Mouse (Mus musculus) retina, embryonic 14.5 days (tissue): Measurements from ENCODE around the gene Prkx.

Experiments used
- DNase-seq: peaks from one replicate; pipeline ENCODE4 v3.0.0-alpha.2; 2015; ENCODE audit warnings: low spot score

The Prkx gene

GRCm38 (mm10) chrX:77796238-77796835 lies at the start of gene Prkx:
TSS of gene Prkx (minus strand) at chrX:77796278.
- peak; percentile 58 for DNase-seq

DNA sequence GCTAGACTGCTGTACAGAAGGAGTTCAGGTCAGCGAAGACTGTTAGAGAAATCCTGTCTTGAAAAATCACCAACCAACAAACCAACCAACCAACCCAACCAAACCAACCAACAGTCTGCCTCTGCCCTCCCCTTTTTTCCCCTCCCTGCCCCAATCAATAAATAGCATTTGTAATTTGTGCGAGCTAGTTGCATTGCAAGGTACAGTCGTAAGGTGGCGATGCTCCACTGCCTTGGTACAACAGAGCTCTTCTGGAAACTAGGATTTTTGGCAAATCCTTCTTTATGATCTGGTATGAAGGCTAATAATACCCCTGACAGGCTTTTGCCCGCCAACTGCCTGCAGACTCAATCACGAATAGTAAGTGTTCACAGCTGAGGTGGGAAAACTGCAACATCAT lies 16.0 kb upstream of the Prkx start:
- peak; percentile 4 for DNase-seq

- DNase-seq, result peak; percentile 72
Measured at GRCm38 (mm10) chrX:77810608-77811206, 14.6 kb upstream of the Prkx start.

DNA sequence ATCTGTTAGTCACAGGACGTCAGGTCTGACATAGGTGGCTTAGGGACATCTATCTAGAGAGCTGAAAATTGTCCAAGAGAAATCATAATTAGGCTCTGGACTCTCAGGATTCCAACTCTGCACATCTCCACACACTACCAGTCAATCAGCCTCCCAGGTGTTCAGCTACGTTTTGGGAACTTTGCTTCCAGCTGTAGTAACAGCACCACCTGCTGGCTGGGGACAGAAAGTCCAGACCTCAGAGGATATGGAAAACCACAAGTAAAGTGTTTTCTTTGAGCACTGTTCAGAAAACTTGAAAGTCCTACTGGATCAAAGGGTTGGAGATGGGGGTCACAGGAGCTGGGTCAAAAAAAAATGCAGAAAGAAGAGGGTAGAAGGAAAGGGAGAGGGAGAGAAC lies 12.5 kb upstream of the Prkx start:
- DNase-seq, result peak; percentile 57

DNA sequence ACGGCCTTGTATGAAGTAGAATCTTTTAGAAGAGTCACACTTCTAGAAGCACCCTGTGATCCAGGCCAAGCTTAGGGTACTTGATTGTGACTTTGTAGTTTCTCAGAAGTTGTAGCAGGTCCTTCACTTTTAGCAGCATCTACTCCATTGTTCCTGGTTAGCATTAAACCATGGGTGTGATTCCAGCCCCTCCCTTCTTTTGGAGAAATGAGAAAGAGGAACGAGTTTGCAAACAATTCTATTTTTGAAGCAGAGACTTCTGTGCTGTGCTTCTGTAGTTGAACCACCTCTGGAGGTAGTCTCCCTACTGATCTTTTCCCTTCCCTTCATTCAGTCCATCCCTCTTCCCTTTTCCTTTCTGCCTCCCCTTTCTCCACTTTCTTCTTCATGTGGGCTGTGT lies 6.2 kb upstream of the Prkx start:
- no peak for DNase-seq

DNA sequence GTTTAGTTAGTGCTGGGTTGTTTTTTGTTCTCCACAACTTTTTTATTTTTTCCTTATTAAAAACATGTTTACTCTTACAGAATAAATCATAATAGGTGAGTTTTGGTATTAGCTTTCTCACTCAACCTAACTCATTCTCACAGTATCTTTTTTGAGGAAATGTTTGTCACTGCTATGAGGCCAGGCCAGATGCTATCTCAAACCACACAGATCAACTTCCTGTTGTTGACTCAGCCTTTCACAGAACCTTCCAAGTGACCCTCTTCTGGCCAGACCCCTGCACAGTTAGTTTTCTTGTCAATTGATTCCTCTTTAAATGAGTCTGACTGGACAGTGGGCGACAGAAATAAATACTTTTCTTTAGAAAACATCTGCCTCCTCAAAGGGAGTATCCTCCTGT lies 5.5 kb upstream of the Prkx start:
- no peak for DNase-seq

DNA sequence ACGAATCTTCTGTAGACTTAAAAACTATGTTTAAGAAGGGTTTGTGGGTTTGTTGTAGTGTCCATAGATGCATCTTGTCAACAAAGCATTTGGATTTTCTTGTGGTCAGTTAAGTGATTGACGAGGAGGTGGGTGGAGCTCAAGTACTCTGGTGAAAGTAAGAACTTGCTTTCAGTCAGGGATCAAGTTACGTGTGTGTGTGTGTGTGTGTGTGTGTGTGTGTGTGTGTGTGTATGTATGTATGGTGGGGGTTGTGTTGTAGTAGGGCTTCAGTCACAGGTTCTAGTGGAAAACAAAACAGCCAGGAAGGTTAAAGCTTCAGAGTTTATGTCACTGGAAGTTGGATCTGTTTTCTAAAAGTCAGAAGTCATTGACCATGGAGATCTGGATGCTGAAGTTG lies 3.5 kb upstream of the Prkx start:
- DNase-seq, result no peak

DNA sequence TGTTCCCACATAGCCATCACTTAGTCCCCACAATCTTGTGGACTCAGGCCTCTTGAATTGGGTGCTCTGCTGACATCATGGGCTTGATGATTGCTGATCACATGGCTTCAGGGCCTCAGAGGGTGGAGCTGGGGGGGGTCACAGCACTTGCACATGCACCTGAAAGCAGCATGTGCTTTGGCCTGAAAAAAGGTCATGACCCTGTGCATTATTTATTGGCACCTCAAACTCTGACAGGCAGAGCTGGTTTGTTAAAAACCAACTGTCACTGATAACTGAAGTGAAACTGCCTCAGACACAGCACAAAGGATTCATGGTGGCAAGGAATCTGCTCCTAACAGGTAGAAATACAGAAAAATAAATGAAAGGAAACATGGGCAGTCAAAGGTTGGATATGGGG lies 1.7 kb upstream of the Prkx start:
- no peak for DNase-seq

- peak; percentile 2 for DNase-seq
Measured at GRCm38 (mm10) chrX:77796916-77797315, 838 bp upstream of the Prkx start.

GRCm38 (mm10) chrX:77795858-77796174 lies 262 bp downstream of the Prkx start:
- peak; percentile 85 for DNase-seq

GRCm38 (mm10) chrX:77794962-77795857 lies 868 bp downstream of the Prkx start:
- peak; percentile 22 for DNase-seq

GRCm38 (mm10) chrX:77788675-77789074 lies 7.4 kb downstream of the Prkx start:
- DNase-seq, result no peak

DNA sequence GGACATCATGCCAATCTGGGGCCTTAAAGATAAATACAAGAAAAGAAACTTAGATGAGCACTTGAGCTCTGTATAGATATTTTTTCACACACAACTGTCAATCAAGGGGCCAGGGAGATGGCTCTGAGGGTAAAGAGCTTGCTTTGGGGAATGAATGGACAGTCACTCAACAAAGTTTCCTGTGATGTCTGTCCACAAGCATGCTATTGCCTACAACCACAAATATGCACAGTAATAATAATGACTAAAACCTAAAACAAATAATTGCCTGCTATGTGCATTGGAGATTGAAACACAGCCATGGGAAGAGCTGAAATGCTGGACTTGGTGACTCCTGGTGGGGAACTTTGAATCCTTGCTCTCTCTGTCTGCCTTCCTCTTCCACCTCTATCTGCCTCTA lies 9.7 kb downstream of the Prkx start:
- DNase-seq, result no peak

GRCm38 (mm10) chrX:77777822-77778221 lies 18.3 kb downstream of the Prkx start:
- peak; percentile 16 for DNase-seq

DNA sequence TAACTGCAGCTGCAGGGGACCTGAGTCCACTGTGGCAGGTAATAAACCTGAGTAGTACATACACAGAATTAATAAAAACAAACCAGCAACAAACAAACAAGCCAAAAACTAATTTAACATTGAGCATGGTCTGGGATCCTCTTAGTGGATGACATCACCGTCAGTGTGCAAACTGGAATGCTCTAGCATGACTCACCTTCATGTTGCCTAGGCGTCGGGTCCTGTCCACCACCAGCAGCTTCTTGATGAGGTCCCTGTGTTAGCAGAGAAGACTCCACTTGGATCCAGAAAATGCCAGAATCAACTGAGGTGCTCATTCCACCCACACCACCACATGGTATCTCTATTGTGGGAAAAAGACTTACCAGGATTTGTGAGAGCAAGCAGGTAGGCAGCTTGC lies 30.9 kb downstream of the Prkx start:
- no peak for DNase-seq

DNA sequence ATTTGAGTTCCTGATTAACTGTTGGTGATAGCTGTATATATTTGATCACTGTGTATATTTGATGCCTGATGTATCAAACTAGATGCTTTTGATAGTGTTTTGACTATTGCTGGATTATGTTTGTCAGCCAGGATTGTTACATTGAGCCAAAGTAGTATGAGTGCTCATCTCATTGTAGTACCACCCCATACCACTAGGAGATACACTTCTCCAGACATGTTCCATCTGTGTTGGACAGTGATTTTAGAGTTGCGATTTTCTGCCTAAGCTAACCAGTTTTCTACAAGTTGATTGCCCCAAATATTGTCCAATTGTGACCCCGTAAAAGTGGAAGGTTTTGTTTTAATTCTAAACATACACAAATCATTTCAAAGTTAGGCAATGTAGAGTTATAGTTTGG lies 51.8 kb downstream of the Prkx start:
- peak; percentile 21 for DNase-seq

GRCm38 (mm10) chrX:77741383-77741782 lies 54.7 kb downstream of the Prkx start:
- peak; percentile 38 for DNase-seq

- peak; percentile 16 for DNase-seq
Measured at GRCm38 (mm10) chrX:77733930-77734536, 62.0 kb downstream of the Prkx start.

- DNase-seq, result peak; percentile 60
Measured at GRCm38 (mm10) chrX:77720298-77720697, 75.8 kb downstream of the Prkx start.
